Comparison of ENCODE assay signal across 25 mouse cellular contexts in the genomic region with DNA sequence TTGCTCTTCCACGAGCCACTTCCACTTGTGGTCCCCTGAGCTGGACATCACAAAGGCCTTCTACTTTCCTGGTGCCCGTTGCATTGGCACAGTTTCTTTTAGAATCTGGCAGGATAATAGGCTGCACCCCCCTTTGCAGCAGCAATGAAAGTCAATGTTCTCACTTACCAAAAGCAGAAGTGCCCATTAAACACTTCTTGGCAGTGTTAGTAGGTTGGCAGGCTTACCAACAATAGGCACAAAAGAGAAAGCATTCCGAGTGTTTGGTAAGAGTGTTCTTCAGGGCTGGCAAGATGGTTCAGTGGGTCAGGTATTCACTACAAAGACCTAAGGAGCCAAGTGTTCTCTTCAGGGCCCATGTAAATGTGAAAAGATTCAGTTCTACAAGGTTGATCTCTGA. TPM values are rescaled to one million over a fixed set of nuclear protein-coding genes. Genes with fewer than 3 reads are reported as not detected.
A peak's percentile ranks its signal among the peaks of the same experiment; 100 is the strongest.
DNase-seq lines count a peak whose midpoint lies in the region; ATAC-seq and TF ChIP-seq lines count a peak whose summit lies in the region.
"Had no signal": no experiment of that assay in that cellular context is flagged by ENCODE, and none has a peak within 500 bp of the region (broad histone marks: within the 10 kb centered on the region; RNA-seq: fewer than 3 reads in every experiment).

No protein-coding gene starts in this region.

- WGBS in heart, embryonic 16.5 days = 83% methylated on average over 3 of the region's 3 CpGs
- WGBS in heart, embryonic 11.5 days (ENCODE audit: insufficient replicate concordance) = 80% methylated on average over 3 of the region's 3 CpGs
- WGBS in midbrain, postnatal 0 days = 84% methylated on average over 3 of the region's 3 CpGs
- WGBS in midbrain, embryonic 14.5 days = 93% methylated on average over 3 of the region's 3 CpGs

- no peak overlapping the region for H3K4me3 ChIP-seq in heart, embryonic 16.5 days (ENCODE audit: low read length)
- no peak overlapping the region for H3K4me3 ChIP-seq in heart, embryonic 11.5 days (ENCODE audit: low read depth, low read length)
- no peak overlapping the region for H3K4me3 ChIP-seq in midbrain, postnatal 0 days (ENCODE audit: low read depth, low read length)
- H3K4me3 ChIP-seq in midbrain, embryonic 14.5 days (replicated peaks; ENCODE audit: low read depth, low read length) = no peak overlapping the region
- H3K4me3 ChIP-seq: forebrain, embryonic 13.5 days; hindbrain, embryonic 13.5 days; midbrain, embryonic 12.5 days; neural tube, embryonic 13.5 days had no signal

- peaks cover 5% of the 10 kb centered on the region; the same call in 1 of the 2 replicates for H3K4me1 ChIP-seq in heart, embryonic 16.5 days (ENCODE audit: control insufficient read depth, insufficient read depth, low read length)
- H3K4me1 ChIP-seq in heart, embryonic 11.5 days (ENCODE audit: control insufficient read depth, insufficient read depth, low read length) = no peaks in the 10 kb centered on the region
- H3K4me1 ChIP-seq in midbrain, postnatal 0 days (ENCODE audit: insufficient read depth, low read length) = no peaks in the 10 kb centered on the region
- no peaks in the 10 kb centered on the region for H3K4me1 ChIP-seq in midbrain, embryonic 14.5 days (ENCODE audit: control insufficient read depth, insufficient read depth, low read length)
- H3K4me1 ChIP-seq: forebrain, embryonic 13.5 days; midbrain, embryonic 12.5 days; neural tube, embryonic 13.5 days had no signal

- no peak for ATAC-seq in heart, embryonic 16.5 days (replicated peaks; ENCODE audit: extremely low read depth, insufficient read depth, low FRiP score)
- ATAC-seq in heart, embryonic 11.5 days (replicated peaks; ENCODE audit: insufficient number of reproducible peaks, low FRiP score, low TSS enrichment) = no peak
- ATAC-seq in midbrain, postnatal 0 days (ENCODE audit: low FRiP score) = no peak
- no peak for ATAC-seq in midbrain, embryonic 14.5 days (ENCODE audit: low FRiP score, low TSS enrichment)
- peak; percentile 74 for ATAC-seq in common myeloid progenitor, adult 5-6 weeks (replicated peaks; ENCODE audit: low read depth, poor library complexity, severe bottlenecking)
- ATAC-seq: forebrain, embryonic 13.5 days; Patski had no signal

- no peak for TF ChIP-seq CTCF in midbrain, postnatal 0 days (IDR thresholded peaks at IDR 0.05)

- no peak overlapping the region for H3K9ac ChIP-seq in heart, embryonic 16.5 days (ENCODE audit: low read length)
- H3K9ac ChIP-seq in heart, embryonic 11.5 days (ENCODE audit: low read depth, low read length) = no peak overlapping the region
- no peak overlapping the region for H3K9ac ChIP-seq in midbrain, postnatal 0 days (replicated peaks; ENCODE audit: low read length, poor library complexity, severe bottlenecking)
- no peak overlapping the region for H3K9ac ChIP-seq in midbrain, embryonic 14.5 days (replicated peaks; ENCODE audit: low read length)
- H3K9ac ChIP-seq: forebrain, embryonic 13.5 days; hindbrain, embryonic 13.5 days; liver, embryonic 14.5 days; midbrain, embryonic 12.5 days; neural tube, embryonic 13.5 days had no signal

- H3K36me3 ChIP-seq in heart, embryonic 16.5 days (ENCODE audit: control insufficient read depth, insufficient read depth) = peaks cover 16% of the 10 kb centered on the region
- H3K36me3 ChIP-seq in heart, embryonic 11.5 days (ENCODE audit: control insufficient read depth, insufficient read depth, low read length) = peaks cover 4% of the 10 kb centered on the region
- H3K36me3 ChIP-seq in midbrain, postnatal 0 days (ENCODE audit: insufficient read depth, low read length) = peaks cover 8% of the 10 kb centered on the region; the same call in 1 of the 2 replicates
- peaks cover 15% of the 10 kb centered on the region; the same call in 1 of the 2 replicates for H3K36me3 ChIP-seq in midbrain, embryonic 14.5 days (ENCODE audit: control insufficient read depth, insufficient read depth, low read length)

- H3K9me3 ChIP-seq in heart, embryonic 16.5 days (replicated peaks; ENCODE audit: control insufficient read depth, low read length) = no peaks in the 10 kb centered on the region
- no peaks in the 10 kb centered on the region for H3K9me3 ChIP-seq in heart, embryonic 11.5 days (replicated peaks; ENCODE audit: control insufficient read depth, low read length)
- no peaks in the 10 kb centered on the region for H3K9me3 ChIP-seq in midbrain, postnatal 0 days (ENCODE audit: low read length)
- no peaks in the 10 kb centered on the region for H3K9me3 ChIP-seq in midbrain, embryonic 14.5 days (ENCODE audit: control insufficient read depth, low read length)
- H3K9me3 ChIP-seq: forebrain, embryonic 13.5 days; hindbrain, embryonic 13.5 days; midbrain, embryonic 12.5 days; neural tube, embryonic 13.5 days had no signal

- peak overlapping the region; percentile 45; the same call in 1 of the 2 replicates for H3K27ac ChIP-seq in heart, embryonic 16.5 days (ENCODE audit: low read length)
- no peak overlapping the region for H3K27ac ChIP-seq in heart, embryonic 11.5 days (ENCODE audit: low read depth, low read length)
- no peak overlapping the region for H3K27ac ChIP-seq in midbrain, postnatal 0 days (ENCODE audit: low read depth, low read length)
- no peak overlapping the region for H3K27ac ChIP-seq in midbrain, embryonic 14.5 days (replicated peaks; ENCODE audit: low read depth, low read length)
- H3K27ac ChIP-seq: forebrain, embryonic 13.5 days; hindbrain, embryonic 13.5 days; liver, embryonic 14.5 days; midbrain, embryonic 12.5 days; neural tube, embryonic 13.5 days had no signal

- H3K27me3 ChIP-seq in heart, embryonic 16.5 days (ENCODE audit: control insufficient read depth, insufficient read depth, low read length) = no peaks in the 10 kb centered on the region
- no peaks in the 10 kb centered on the region for H3K27me3 ChIP-seq in heart, embryonic 11.5 days (ENCODE audit: control insufficient read depth, insufficient read depth, low read length)
- no peaks in the 10 kb centered on the region for H3K27me3 ChIP-seq in midbrain, postnatal 0 days (ENCODE audit: insufficient read depth, low read length)
- H3K27me3 ChIP-seq in midbrain, embryonic 14.5 days (ENCODE audit: control insufficient read depth, insufficient read depth, low read length) = no peaks in the 10 kb centered on the region
- H3K27me3 ChIP-seq: forebrain, embryonic 13.5 days; hindbrain, embryonic 13.5 days; midbrain, embryonic 12.5 days; neural tube, embryonic 13.5 days; Patski had no signal

- peak; percentile 34 for DNase-seq in midbrain, postnatal 0 days (ENCODE audit: low spot score)
- no peak for DNase-seq in midbrain, embryonic 14.5 days
- DNase-seq in gastrocnemius, postnatal 25 days = no peak
- DNase-seq in gastrocnemius, postnatal 4 days (ENCODE audit: low spot score in 2 of 2) = no peak
- DNase-seq: adrenal gland, postnatal 10 days; kidney, adult 9 months; kidney, postnatal 36 days; right cerebral cortex, adult 18-20 months; thymus, postnatal 36 days had no signal

- H3K4me2 ChIP-seq in heart, embryonic 16.5 days (ENCODE audit: low read depth, low read length) = no peak overlapping the region
- no peak overlapping the region for H3K4me2 ChIP-seq in heart, embryonic 11.5 days
- H3K4me2 ChIP-seq in midbrain, postnatal 0 days (ENCODE audit: low read depth, low read length, poor library complexity, severe bottlenecking) = no peak overlapping the region
- no peak overlapping the region for H3K4me2 ChIP-seq in midbrain, embryonic 14.5 days (ENCODE audit: low read length)
- H3K4me2 ChIP-seq: forebrain, embryonic 13.5 days; hindbrain, embryonic 13.5 days; midbrain, embryonic 12.5 days; neural tube, embryonic 13.5 days had no signal

RNA-seq across cellular contexts. Expression of a gene that starts 35.4 kb away (rescaled TPM):
- 7.5 and 13.7 TPM in 2 replicates for polyA plus RNA-seq in heart, embryonic 16.5 days (2015; fragmentation: Nextera tagmentation; extraction: Ambion mirVana)
- polyA plus RNA-seq in heart, embryonic 11.5 days (2014; fragmentation: Nextera tagmentation; extraction: Ambion mirVana) = 0.13 and 0.39 TPM in 2 replicates
- 0.16 TPM in 1 of 2 replicates, not detected in the other for total RNA-seq in midbrain, postnatal 0 days (2014; rRNA removed)
- 0.05 and 0.11 TPM in 2 replicates for polyA plus RNA-seq in midbrain, postnatal 0 days (2015; fragmentation: Nextera tagmentation; extraction: Ambion mirVana)
- polyA plus RNA-seq in midbrain, embryonic 14.5 days (2014; fragmentation: Nextera tagmentation; extraction: Ambion mirVana) = not detected in 2 replicates
- not detected in 2 replicates for total RNA-seq in common myeloid progenitor, adult 5-6 weeks (2017)
- not detected for total RNA-seq in gastrocnemius, postnatal 25 days (2021)
- total RNA-seq in gastrocnemius, postnatal 4 days (2021) = not detected
- total RNA-seq: adrenal gland, postnatal 10 days; gastrocnemius, adult 18-20 months; layer of hippocampus, postnatal 14 days; left cerebral cortex, postnatal 14 days had no signal
- polyA plus RNA-seq: C2C12; cerebellum, adult 2 months; embryonic facial prominence, embryonic 11.5 days; forebrain, embryonic 13.5 days; liver, embryonic 14.5 days; midbrain, embryonic 12.5 days; neural tube, embryonic 13.5 days; Patski; small intestine, adult 2 months had no signal
